Mouse (Mus musculus) left cerebral cortex, adult 9 months (tissue): ENCODE data around the gene Srgap2.

Source experiments
- DNase-seq, 2 experiments: peaks; one replicate each; pipeline ENCODE4 v3.0.0; 2022; ENCODE audit warnings: low spot score in 2 of 2

The Srgap2 gene

GRCm38 (mm10) chr1:131417821-131418660 is 109.1 kb downstream of the Srgap2 start:
- peak in 1 of 2 experiments; percentile 39 for DNase-seq

GRCm38 (mm10) chr1:131417059-131417750 is 109.9 kb downstream of the Srgap2 start:
- no peak for DNase-seq

- no peak for DNase-seq
Observed at GRCm38 (mm10) chr1:131403567-131403966, 123.6 kb downstream of the Srgap2 start.

GRCm38 (mm10) chr1:131400844-131401243 is 126.3 kb downstream of the Srgap2 start:
- no peak for DNase-seq

GRCm38 (mm10) chr1:131398181-131398580 is 129.0 kb downstream of the Srgap2 start:
- DNase-seq = no peak

- DNase-seq = no peak
Observed at GRCm38 (mm10) chr1:131384406-131384805, 142.7 kb downstream of the Srgap2 start.

GRCm38 (mm10) chr1:131382184-131382583 is 145.0 kb downstream of the Srgap2 start:
- DNase-seq = no peak

- DNase-seq = no peak
Observed at GRCm38 (mm10) chr1:131380254-131380653, 146.9 kb downstream of the Srgap2 start.

GRCm38 (mm10) chr1:131378914-131379474 is 148.2 kb downstream of the Srgap2 start:
- DNase-seq = no peak

GRCm38 (mm10) chr1:131378081-131378913 is 148.9 kb downstream of the Srgap2 start:
- no peak for DNase-seq

GRCm38 (mm10) chr1:131365832-131366231 is 161.3 kb downstream of the Srgap2 start:
- no peak for DNase-seq

GRCm38 (mm10) chr1:131364432-131364831 is 162.7 kb downstream of the Srgap2 start:
- DNase-seq = no peak

GRCm38 (mm10) chr1:131363887-131364286 is 163.3 kb downstream of the Srgap2 start:
- DNase-seq = no peak

- no peak for DNase-seq
Observed at GRCm38 (mm10) chr1:131362089-131362488, 165.1 kb downstream of the Srgap2 start.

- no peak for DNase-seq
Observed at GRCm38 (mm10) chr1:131360800-131361199, 166.4 kb downstream of the Srgap2 start.

- no peak for DNase-seq
Observed at GRCm38 (mm10) chr1:131359609-131360008, 167.5 kb downstream of the Srgap2 start.

- DNase-seq = no peak
Observed at GRCm38 (mm10) chr1:131357213-131357612, 169.9 kb downstream of the Srgap2 start.

GRCm38 (mm10) chr1:131351436-131351835 is 175.7 kb downstream of the Srgap2 start:
- peak in 1 of 2 experiments; percentile 39 for DNase-seq

- DNase-seq = no peak
Observed at GRCm38 (mm10) chr1:131349993-131350510, 177.1 kb downstream of the Srgap2 start.

- no peak for DNase-seq
Observed at GRCm38 (mm10) chr1:131347708-131348107, 179.4 kb downstream of the Srgap2 start.

- DNase-seq = no peak
Observed at GRCm38 (mm10) chr1:131346916-131347555, 180.1 kb downstream of the Srgap2 start.
